Mouse (Mus musculus) T-helper 2 cell (primary cell): ENCODE results near the gene Ccdc106.

Experiments
- in situ Hi-C: fragments of 300-600 bp; cut with MboI, MseI; formaldehyde crosslinking; loops from one replicate; pipeline ENCODE4 v1.15.1; 2025; ENCODE audit warnings: high pct_unique_total_duplicates

Ccdc106 gene

DNA sequence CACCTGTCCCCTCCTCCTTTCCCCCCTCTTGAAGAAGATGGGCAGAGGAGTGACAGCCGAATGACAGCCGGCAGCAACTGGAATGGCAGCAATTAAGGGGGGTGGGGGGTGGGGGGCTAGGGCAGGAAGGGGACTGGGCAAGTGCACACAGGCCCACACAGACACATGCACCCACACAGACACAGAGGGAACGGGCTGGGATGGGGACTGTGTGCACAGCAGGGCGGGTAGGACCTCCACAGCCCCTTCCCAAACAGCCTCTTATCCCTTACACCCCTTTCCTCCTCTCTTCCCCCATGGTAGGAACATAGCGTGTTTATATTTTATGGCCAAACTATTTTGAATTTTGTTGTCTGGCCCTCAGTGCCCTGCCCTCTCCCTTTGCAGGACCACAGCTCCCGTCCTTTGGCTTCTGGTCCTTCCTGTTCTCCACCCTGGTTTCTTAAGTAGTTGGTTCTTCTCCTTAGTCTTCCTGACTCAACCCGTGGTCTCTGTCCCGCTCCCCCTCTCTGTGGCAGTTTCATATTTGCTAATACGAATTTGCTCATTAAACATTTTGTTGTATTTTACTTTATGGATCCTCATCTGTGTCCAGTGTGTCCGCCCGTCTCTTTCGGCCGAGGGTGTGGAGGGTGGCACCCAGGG lies 59.1 kb downstream of the Ccdc106 start:
- in situ Hi-C loops = loop anchor here (25.0 kb wide), 1 partner anchor 1308 kb away; the partner anchor contains the start of genes Smim17 and Zfp28

DNA sequence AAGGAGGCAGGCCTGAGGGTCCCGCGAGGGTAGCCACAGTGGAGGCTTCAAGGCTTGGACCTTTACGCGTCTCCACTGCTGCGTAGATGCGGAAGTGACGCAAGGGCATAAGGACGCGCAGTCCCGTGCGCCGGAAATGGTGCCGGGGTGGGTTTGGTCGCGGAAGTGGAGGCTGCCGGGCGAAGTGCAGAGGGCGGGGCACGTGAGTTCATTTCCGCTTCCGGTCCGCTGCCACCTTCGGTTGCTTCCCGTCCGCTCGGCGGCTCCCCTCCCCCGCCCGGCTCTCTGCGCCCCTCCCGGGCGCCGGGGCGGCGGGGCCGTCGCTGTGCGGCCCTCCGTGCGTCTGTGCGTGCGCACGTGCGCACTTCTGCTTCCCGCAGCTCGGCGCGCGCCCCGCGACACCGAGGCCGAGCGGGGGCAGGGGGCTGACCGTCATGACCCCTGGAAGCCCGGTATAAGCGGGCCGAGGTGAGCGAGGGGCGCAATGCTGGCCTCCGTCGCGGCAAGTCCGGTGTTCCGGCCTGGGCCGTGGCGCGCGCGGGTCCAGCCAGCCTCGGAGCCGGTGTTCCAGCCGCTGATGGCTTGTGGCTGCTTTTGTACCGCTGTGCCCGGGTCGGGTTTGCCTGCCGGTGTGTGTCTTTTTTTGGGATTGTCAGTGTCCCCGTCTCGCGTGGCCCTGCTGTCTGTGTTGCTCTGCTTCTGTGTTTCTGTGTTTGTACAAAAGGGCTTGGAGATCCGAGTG lies 59.8 kb downstream of the Ccdc106 start, which contains the start of gene Epn1:
TSS of gene Epn1 (plus strand) at position 226 of the 742 bp plus-strand sequence.
- in situ Hi-C loops = loop anchor here (25.0 kb wide), 1 partner anchor 1307 kb away; the partner anchor contains the start of genes Smim17 and Zfp28

GRCm38 (mm10) chr7:5080815-5081214 lies 60.5 kb downstream of the Ccdc106 start:
- in situ Hi-C loops = loop anchor here (25.0 kb wide), 1 partner anchor 1306 kb away; the partner anchor contains the start of genes Smim17 and Zfp28

DNA sequence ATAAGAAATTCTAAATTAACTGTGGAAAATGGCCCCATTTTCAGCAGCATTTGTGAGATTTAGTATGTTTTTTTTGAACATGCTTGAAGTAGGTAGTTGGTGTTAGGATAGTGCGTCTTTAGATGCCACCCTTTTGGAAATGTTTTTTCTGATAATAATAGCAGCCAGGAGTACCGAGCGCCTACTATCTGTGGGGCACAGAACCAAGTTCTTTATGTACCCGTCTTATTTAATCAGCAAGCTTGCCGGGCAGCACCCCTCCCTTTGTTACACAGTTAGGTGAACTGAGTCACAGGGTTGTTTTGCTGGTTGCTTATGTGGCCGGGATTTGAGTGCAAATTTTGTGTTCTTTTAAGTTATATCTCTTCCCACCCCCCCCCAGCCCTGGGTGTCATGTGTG lies 60.9 kb downstream of the Ccdc106 start:
- in situ Hi-C loops = loop anchor here (25.0 kb wide), 1 partner anchor 1306 kb away; the partner anchor contains the start of genes Smim17 and Zfp28

DNA sequence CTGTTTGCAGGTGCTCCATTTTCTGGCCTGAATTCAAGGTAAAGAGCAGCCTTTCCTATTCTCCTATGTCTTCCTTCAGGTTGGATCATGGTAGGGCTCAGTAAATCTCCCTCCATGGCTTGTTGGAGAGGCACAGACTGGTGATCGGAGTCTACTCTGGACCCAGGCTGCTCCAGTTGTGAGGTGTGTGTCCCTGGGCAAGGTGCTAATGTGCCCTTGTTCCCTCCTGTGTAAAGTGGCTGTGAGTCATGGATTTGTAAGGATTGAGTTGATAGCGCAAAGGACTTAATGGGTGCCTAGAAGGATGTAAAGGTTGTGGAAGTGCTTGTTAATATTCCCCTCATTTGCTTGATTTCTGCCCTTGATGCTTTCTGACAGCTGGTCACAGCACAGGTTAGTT lies 61.6 kb downstream of the Ccdc106 start:
- in situ Hi-C loops = loop anchor here (25.0 kb wide), 1 partner anchor 1305 kb away; the partner anchor contains the start of genes Smim17 and Zfp28

- in situ Hi-C loops = loop anchor here (25.0 kb wide), 1 partner anchor 1304 kb away; the partner anchor contains the start of genes Smim17 and Zfp28
These were observed 63.2 kb downstream of the Ccdc106 start for GRCm38 (mm10) chr7:5083325-5084105.

GRCm38 (mm10) chr7:5085512-5085911 lies 65.2 kb downstream of the Ccdc106 start:
- in situ Hi-C loops = loop anchor here (25.0 kb wide), 1 partner anchor 1302 kb away; the partner anchor contains the start of genes Smim17 and Zfp28

GRCm38 (mm10) chr7:5086921-5087440 lies 66.6 kb downstream of the Ccdc106 start:
- in situ Hi-C loops = loop anchor here (25.0 kb wide), 1 partner anchor 1300 kb away; the partner anchor contains the start of genes Smim17 and Zfp28

- in situ Hi-C loops = loop anchor here (25.0 kb wide), 1 partner anchor 1299 kb away; the partner anchor contains the start of genes Smim17 and Zfp28
These were observed 67.5 kb downstream of the Ccdc106 start for GRCm38 (mm10) chr7:5087886-5088285.

GRCm38 (mm10) chr7:5089853-5090252 lies 69.5 kb downstream of the Ccdc106 start:
- in situ Hi-C loops = loop anchor here (25.0 kb wide), 1 partner anchor 1297 kb away; the partner anchor contains the start of genes Smim17 and Zfp28

- in situ Hi-C loops = loop anchor here (25.0 kb wide), 1 partner anchor 1296 kb away; the partner anchor contains the start of genes Smim17 and Zfp28
These were observed 70.8 kb downstream of the Ccdc106 start for GRCm38 (mm10) chr7:5091008-5091728.

GRCm38 (mm10) chr7:5092381-5092780 lies 72.0 kb downstream of the Ccdc106 start:
- in situ Hi-C loops = loop anchor here (25.0 kb wide), 1 partner anchor 1295 kb away; the partner anchor contains the start of genes Smim17 and Zfp28

DNA sequence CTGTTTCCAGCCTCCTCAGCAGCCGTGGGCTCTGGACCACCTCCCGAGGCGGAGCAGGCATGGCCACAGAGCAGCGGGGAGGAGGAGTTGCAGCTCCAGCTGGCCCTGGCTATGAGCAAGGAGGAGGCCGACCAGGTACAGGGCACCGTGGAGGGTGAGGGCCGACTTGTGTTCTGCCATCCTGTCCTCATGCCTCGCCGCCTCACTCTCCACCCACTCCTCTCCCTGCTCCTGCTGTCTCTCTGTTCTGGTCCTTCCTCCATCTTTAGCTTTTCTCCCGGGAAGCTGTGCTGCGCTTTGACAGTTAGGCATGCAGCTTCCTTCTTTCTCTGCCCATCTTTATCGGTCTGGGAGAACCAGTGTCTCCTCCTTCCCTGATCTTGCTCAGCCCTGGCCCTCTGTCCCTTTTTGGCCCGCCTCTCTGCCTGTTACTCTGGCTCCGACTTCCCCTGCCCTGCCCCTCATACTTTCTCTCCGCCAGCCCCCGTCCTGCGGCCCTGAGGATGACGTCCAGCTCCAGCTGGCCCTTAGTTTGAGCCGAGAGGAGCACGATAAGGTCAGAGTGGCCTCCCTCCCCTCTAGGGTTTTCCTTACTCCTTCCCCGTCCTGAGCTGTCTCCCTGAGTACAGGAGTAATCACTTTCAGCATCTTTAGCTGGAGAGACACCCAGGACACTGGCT lies 72.6 kb downstream of the Ccdc106 start:
- in situ Hi-C loops = loop anchor here (25.0 kb wide), 1 partner anchor 1294 kb away; the partner anchor contains the start of genes Smim17 and Zfp28

DNA sequence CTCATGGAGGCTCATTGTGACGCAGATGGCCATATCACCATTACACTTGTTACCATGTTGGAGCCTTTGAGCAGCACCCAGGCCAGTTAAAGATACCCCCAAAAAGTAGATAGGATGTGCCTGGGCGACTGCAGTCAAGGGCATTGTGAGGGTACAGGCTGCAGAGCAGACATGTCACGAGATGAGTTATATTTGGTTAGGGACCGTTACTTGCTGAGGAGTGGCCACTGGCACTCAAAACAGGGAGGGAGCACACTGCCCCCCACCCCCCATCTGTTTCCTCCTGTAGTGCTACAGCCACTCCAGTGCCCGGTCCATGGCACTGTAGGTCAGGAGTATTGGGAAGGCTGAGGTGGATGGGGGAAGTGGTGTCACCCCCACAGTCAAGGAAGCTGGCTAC lies 78.4 kb downstream of the Ccdc106 start:
- in situ Hi-C loops = loop anchor here (25.0 kb wide), 1 partner anchor 1289 kb away; the partner anchor contains the start of genes Smim17 and Zfp28

DNA sequence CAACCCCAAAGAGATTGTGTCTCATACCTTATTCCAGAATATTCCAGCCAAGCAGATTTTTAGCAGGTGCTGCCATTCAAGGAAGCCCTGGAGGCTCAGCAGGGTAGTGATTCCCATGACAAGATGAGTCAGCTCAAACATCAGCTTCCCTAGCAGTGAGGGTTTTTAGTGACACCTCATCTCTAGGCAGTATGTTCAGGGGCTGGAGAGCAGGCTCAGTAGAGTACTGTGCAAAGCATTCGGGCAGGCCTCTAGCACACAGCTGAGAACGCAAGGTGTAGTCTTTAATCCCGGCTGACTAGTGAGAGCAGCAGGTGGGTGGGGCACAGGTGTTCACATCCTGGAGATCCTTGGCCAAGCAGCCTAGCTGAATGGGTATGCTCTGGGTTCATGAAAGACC lies 79.4 kb downstream of the Ccdc106 start:
- in situ Hi-C loops = loop anchor here (25.0 kb wide), 1 partner anchor 1288 kb away; the partner anchor contains the start of genes Smim17 and Zfp28

DNA sequence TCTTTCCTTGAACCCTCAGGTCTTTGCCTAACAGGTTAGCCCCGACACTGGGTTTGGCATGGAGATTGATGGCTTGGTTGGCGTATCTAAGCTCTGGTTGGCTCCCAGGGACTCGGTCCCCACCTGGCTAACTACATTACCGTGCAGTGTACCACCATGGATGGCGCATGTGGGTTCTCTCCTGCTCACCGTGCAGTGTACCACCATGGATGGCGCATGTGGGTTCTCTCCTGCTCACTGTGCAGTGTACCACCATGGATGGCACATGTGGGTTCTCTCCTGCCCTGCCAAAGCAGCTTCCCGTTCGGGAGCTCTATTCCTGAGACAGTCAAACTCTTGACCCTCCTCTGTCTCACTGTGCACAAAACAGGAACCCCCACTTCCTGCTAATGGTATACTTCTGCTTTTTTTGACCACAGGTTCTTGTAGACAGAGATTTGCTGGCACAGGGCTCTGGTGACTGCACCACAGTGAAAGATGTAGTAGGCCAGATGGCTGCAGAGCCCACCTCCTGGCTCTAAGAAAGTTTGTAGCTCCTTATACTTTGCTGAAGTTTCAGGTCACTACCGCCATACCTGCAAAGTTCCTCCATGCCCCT lies 80.8 kb downstream of the Ccdc106 start:
- in situ Hi-C loops = no loop called here

DNA sequence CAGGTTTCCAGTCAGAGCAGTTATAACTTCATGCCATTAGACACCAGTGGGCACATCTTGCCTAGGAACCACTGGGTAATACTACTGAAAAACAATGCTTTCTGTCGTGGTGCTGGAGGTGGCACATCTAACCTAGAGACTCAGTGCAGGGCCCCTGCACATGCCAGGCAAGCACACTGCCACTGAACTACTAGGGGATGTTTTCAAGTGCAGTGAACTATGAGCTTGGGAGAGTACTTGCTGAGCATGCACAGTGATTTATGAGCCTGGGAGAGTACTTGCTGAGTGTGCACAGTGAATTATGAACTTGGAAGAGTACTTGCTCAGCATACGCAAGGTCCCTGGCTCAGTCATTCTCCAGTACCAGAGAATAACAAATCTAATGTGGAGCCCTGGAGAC lies 82.2 kb downstream of the Ccdc106 start:
- in situ Hi-C loops = no loop called here

DNA sequence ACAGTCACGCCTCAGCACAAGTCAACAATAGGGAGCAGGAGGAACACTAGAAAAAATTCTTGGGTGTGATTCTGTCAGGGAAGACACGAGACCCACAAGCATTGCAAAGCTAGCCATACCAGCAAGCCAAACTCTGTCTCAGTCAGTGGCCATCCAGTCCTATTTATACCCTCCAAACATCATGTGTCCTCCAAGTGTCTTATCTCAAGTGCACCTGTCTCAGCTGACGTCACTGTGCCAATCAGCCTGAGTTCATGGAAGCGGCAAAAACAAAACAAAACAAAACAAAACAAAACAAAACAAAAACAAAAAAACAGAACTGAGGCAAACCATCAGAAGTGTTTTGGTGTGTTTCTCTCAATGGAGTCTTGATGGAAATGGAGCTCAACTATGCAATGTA lies 87.9 kb downstream of the Ccdc106 start:
- in situ Hi-C loops = no loop called here

- in situ Hi-C loops = no loop called here
These were observed 88.9 kb downstream of the Ccdc106 start for GRCm38 (mm10) chr7:5109301-5109700.
